ENCODE assay signal across 22 mouse cellular contexts in the genomic region with DNA sequence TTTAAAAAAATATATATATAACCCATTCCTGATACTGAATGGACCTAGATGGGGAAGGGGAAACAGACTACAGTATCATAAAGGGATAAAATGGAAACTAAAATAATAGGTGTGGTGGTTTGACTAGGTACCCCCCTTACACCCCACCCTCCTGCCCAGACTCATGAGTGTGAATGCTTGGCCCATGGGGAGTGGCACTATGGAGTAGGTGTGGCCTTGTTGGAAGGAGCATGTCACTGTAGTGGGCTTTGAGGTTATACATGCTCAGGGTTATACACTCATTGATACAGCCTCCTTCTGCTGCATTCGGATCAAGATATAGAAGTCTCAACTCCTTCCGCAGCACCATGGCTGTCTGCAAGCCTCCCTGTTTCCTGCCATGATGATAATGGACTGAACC.
DNase-seq lines count a peak whose midpoint lies in the region; ATAC-seq lines count a peak whose summit lies in the region.
"Had no signal": no experiment of that assay in that cellular context is flagged by ENCODE, and none has a peak within 500 bp of the region (broad histone marks: within the 10 kb centered on the region; RNA-seq: fewer than 3 reads in every experiment).

No protein-coding gene starts in this region.

- WGBS in intestine, embryonic 14.5 days: 94% methylated on average over 2 of the region's 2 CpGs
- WGBS in intestine, embryonic 16.5 days: 95% methylated on average over 2 of the region's 2 CpGs
- 94% methylated on average over 2 of the region's 2 CpGs for WGBS in limb, embryonic 10.5 days

- H3K4me3 ChIP-seq in intestine, embryonic 14.5 days (ENCODE audit: low read depth, low read length): no peak overlapping the region
- no peak overlapping the region for H3K4me3 ChIP-seq in intestine, embryonic 16.5 days (ENCODE audit: low read length)
- H3K4me3 ChIP-seq in limb, embryonic 10.5 days: no peak overlapping the region
- H3K4me3 ChIP-seq: embryonic facial prominence, embryonic 12.5 days; heart, embryonic 10.5 days; hindbrain, embryonic 12.5 days; intestine, embryonic 15.5 days had no signal

- H3K4me2 ChIP-seq in intestine, embryonic 14.5 days (ENCODE audit: low read length): no peak overlapping the region
- no peak overlapping the region for H3K4me2 ChIP-seq in intestine, embryonic 16.5 days (ENCODE audit: low read depth, low read length)
- H3K4me2 ChIP-seq: embryonic facial prominence, embryonic 12.5 days; hindbrain, embryonic 12.5 days; intestine, embryonic 15.5 days had no signal

- no peaks in the 10 kb centered on the region for H3K4me1 ChIP-seq in intestine, embryonic 14.5 days (replicated peaks; ENCODE audit: control insufficient read depth, insufficient read depth, low read length)
- no peaks in the 10 kb centered on the region for H3K4me1 ChIP-seq in intestine, embryonic 16.5 days (ENCODE audit: control insufficient read depth, insufficient read depth, low read length)
- H3K4me1 ChIP-seq in limb, embryonic 10.5 days: no peaks in the 10 kb centered on the region
- H3K4me1 ChIP-seq: embryonic facial prominence, embryonic 12.5 days; hindbrain, embryonic 12.5 days; intestine, embryonic 15.5 days had no signal

- H3K27ac ChIP-seq in intestine, embryonic 14.5 days (ENCODE audit: low read depth): no peak overlapping the region
- no peak overlapping the region for H3K27ac ChIP-seq in intestine, embryonic 16.5 days (ENCODE audit: low read length)
- H3K27ac ChIP-seq in limb, embryonic 10.5 days: no peak overlapping the region
- H3K27ac ChIP-seq: embryonic facial prominence, embryonic 12.5 days; heart, embryonic 10.5 days; hindbrain, embryonic 12.5 days; intestine, embryonic 15.5 days had no signal

- H3K36me3 ChIP-seq in intestine, embryonic 14.5 days (ENCODE audit: control insufficient read depth, insufficient read depth, low read length): no peaks in the 10 kb centered on the region
- no peaks in the 10 kb centered on the region for H3K36me3 ChIP-seq in intestine, embryonic 16.5 days (ENCODE audit: control insufficient read depth, insufficient read depth, low read length)
- H3K36me3 ChIP-seq in limb, embryonic 10.5 days: no peaks in the 10 kb centered on the region
- H3K36me3 ChIP-seq: heart, embryonic 10.5 days; hindbrain, embryonic 12.5 days; intestine, embryonic 15.5 days had no signal

- no peak for ATAC-seq in intestine, embryonic 14.5 days (replicated peaks; ENCODE audit: low FRiP score, low TSS enrichment, low read depth)
- ATAC-seq in intestine, embryonic 16.5 days: no peak
- peak; percentile 4 for ATAC-seq in CD4-positive, CD25-positive, alpha-beta regulatory T cell, adult 4 months
- ATAC-seq in inflammation-experienced regulatory T-cells, adult 6 months: peak; percentile 1
- ATAC-seq: forebrain, postnatal 0 days; hindbrain, embryonic 16.5 days; intestine, embryonic 15.5 days had no signal

- no peaks in the 10 kb centered on the region for H3K27me3 ChIP-seq in intestine, embryonic 14.5 days (replicated peaks; ENCODE audit: control insufficient read depth, insufficient read depth, low read length)
- no peaks in the 10 kb centered on the region for H3K27me3 ChIP-seq in intestine, embryonic 16.5 days (replicated peaks; ENCODE audit: control insufficient read depth, insufficient read depth, low read length)
- no peaks in the 10 kb centered on the region for H3K27me3 ChIP-seq in limb, embryonic 10.5 days (ENCODE audit: low read depth, poor library complexity, severe bottlenecking)
- H3K27me3 ChIP-seq: embryonic facial prominence, embryonic 12.5 days; hindbrain, embryonic 12.5 days; intestine, embryonic 15.5 days had no signal

- no peaks in the 10 kb centered on the region for H3K9me3 ChIP-seq in intestine, embryonic 14.5 days (ENCODE audit: control insufficient read depth, low read length)
- H3K9me3 ChIP-seq in intestine, embryonic 16.5 days (ENCODE audit: control insufficient read depth, low read length): no peaks in the 10 kb centered on the region
- H3K9me3 ChIP-seq in limb, embryonic 10.5 days (replicated peaks): no peaks in the 10 kb centered on the region
- H3K9me3 ChIP-seq: embryonic facial prominence, embryonic 12.5 days; G1E; heart, embryonic 10.5 days; hindbrain, embryonic 12.5 days; intestine, embryonic 15.5 days had no signal

- peak; percentile 39 for DNase-seq in intestine, embryonic 14.5 days (ENCODE audit: low spot score)
- peak; percentile 18 for DNase-seq in naive thymus-derived CD4-positive, alpha-beta T cell, adult 2 months (ENCODE audit: low read depth)
- no peak for DNase-seq in limb, embryonic 10.5 days (ENCODE audit: low spot score)
- no peak for DNase-seq in embryo, embryonic 9.5 days (ENCODE audit: extremely low spot score)
- DNase-seq: adrenal gland, adult 8-10 months; adrenal gland, postnatal 36 days; cerebellum, adult 11 months; cerebellum, adult 9-10 months; cerebellum, postnatal 25 days; forebrain, postnatal 0 days; gastrocnemius, postnatal 14 days; heart, postnatal 10 days; heart, postnatal 4 days had no signal

- H3K9ac ChIP-seq in intestine, embryonic 14.5 days (ENCODE audit: low read length): no peak overlapping the region
- no peak overlapping the region for H3K9ac ChIP-seq in intestine, embryonic 16.5 days (ENCODE audit: low read depth, low read length)
- H3K9ac ChIP-seq: embryonic facial prominence, embryonic 12.5 days; forebrain, postnatal 0 days; hindbrain, embryonic 12.5 days; intestine, embryonic 15.5 days had no signal

Comparison
In these comparisons a context has a peak if more than half of its experiments do, and no peak if none do; other contexts are left out.
1. ATAC-seq: peak in CD4-positive, CD25-positive, alpha-beta regulatory T cell, adult 4 months (single experiment) and inflammation-experienced regulatory T-cells, adult 6 months (single experiment); none in intestine, embryonic 14.5 days (single experiment) and intestine, embryonic 16.5 days (single experiment).
2. DNase-seq: peak in intestine, embryonic 14.5 days (single experiment) and naive thymus-derived CD4-positive, alpha-beta T cell, adult 2 months (single experiment); none in limb, embryonic 10.5 days (single experiment) and embryo, embryonic 9.5 days (single experiment).